Mouse (Mus musculus): ENCODE measurements around the gene Cep290. TPM values are rescaled to one million over a fixed set of nuclear protein-coding genes. Genes with fewer than 3 reads are reported as not detected.

The Cep290 gene
- polyA plus RNA-seq, 2 experiments, result 2.9 to 3.2 TPM

DNA sequence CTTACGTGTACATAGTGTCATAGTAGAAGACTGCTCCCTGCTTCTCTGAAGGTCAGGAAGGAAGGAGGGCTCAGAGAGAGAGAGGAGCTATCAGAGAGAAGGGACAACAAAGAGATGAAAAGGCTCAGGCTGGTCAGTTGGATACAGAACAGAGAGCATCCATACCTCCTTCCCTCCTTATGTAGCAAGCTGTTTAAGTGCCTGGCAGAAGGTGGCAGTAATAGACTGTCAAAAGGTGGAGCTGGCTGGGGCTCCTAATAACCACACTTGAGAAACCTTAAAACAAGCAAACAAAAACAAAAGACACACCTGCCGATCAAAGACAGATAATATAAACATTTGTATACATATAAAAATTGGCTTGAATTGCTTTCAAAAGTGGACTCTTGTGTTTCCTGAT is 116.9 kb downstream of the Cep290 start:
- H3K36me3 ChIP-seq (replicated peaks; ENCODE audit: control insufficient read depth, insufficient read depth, low read depth), result no peaks in the 10 kb centered on the region
- TF ChIP-seq CTCF (IDR thresholded peaks at IDR 0.05; ENCODE audit: low read depth) (no peak), EP300 (IDR thresholded peaks at IDR 0.05; ENCODE audit: low read depth) (no peak)
- 49% methylated on average over 2 of the region's 2 CpGs for WGBS (ENCODE audit: insufficient replicate concordance)

DNA sequence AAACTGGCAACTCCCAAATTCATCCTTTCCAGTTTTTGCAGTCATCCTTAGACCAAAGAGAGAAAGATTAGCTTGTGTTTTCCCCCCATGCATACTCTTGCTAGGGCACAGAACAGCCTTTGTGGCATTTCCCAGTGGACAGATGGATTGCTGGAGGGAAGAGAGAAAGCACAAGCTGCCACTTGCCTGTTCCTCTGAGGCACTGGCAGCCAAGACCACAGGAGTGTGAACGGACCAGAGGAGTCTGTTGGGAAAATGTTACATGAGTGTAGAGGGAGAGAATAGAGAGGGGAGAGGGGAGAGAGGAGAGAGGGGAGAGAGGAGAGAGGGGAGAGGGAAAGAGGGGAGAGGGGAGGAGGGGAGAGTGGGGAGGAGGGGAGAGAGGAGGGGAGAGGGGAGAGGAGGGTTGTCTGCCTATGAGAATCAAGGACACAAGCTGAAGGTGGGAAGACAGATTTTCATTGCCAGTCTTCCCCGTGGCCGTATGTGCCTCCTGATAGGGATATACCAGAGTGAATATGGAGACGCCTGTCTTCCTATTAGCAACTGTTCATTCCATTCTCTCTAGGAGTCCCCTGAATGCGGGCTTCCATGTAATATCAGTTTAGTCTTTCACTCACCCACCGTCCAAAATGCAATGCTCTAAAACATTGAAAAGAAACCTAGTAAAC is 130.0 kb downstream of the Cep290 start:
- H3K4me2 ChIP-seq (ENCODE audit: low read depth), result no peak overlapping the region
- no peak for DNase-seq (ENCODE audit: low read depth in 3 of 3, low spot score in 3 of 3)
- no peaks in the 10 kb centered on the region for H3K4me1 ChIP-seq (replicated peaks; ENCODE audit: control insufficient read depth in 2 of 2, insufficient read depth in 2 of 2, low read length in 1 of 2)
- H3K4me3 ChIP-seq (ENCODE audit: insufficient read depth in 1 of 2, low read depth in 2 of 2, low read length in 2 of 2), result no peak overlapping the region
- H3K9me3 ChIP-seq (ENCODE audit: control insufficient read depth, low read length), result no peaks in the 10 kb centered on the region
- no peak for ATAC-seq (ENCODE audit: insufficient read depth)
- no peaks in the 10 kb centered on the region for H3K27me3 ChIP-seq (ENCODE audit: control insufficient read depth, insufficient read depth, low read length)
- 59% methylated on average over 6 of the region's 6 CpGs for WGBS (ENCODE audit: insufficient replicate concordance)
- H3K36me3 ChIP-seq (replicated peaks; ENCODE audit: control insufficient read depth, insufficient read depth, low read depth), result no peaks in the 10 kb centered on the region
- no peak overlapping the region for H3K27ac ChIP-seq
- no peak overlapping the region for H3K9ac ChIP-seq (replicated peaks)
- TF ChIP-seq CTCF (IDR thresholded peaks at IDR 0.05; ENCODE audit: low read depth), result no peak
- no peak for TF ChIP-seq EP300 (IDR thresholded peaks at IDR 0.05; ENCODE audit: low read depth)

More for the DNA sequence above, 116.9 kb downstream of the Cep290 start:
- no peak for ATAC-seq (ENCODE audit: insufficient read depth)
- Histone ChIP-seq H3K4me3 (ENCODE audit: insufficient read depth in 1 of 2, low read depth in 2 of 2, low read length in 2 of 2) (no peak overlapping the region), H3K9ac (replicated peaks) (no peak overlapping the region), H3K4me1 (replicated peaks; ENCODE audit: control insufficient read depth in 2 of 2, insufficient read depth in 2 of 2, low read length in 1 of 2) (no peaks in the 10 kb centered on the region), H3K4me2 (ENCODE audit: low read depth) (no peak overlapping the region), H3K27me3 (ENCODE audit: control insufficient read depth, insufficient read depth, low read length) (no peaks in the 10 kb centered on the region), H3K9me3 (ENCODE audit: control insufficient read depth, low read length) (no peaks in the 10 kb centered on the region), H3K27ac (no peak overlapping the region)
- no peak for DNase-seq (ENCODE audit: low read depth in 3 of 3, low spot score in 3 of 3)

DNA sequence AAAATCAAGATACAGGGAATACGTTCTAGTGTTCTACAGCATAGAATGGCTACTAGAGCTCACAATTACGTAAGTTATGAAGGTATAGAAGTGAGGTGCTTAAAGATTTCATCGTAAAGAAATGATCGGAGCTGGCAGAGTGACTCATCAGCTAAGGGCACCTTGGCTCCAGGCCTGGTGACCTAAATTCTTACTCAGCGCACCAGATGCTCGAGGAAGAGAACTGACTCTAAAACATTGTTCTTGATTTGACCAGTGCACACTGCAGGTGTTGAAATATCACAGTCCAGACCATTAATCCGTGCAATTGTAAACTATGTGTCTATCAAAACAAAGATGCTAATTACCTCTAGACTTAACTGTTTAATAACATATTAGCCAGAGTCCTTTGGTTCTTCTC is 132.1 kb downstream of the Cep290 start:
- no peaks in the 10 kb centered on the region for H3K27me3 ChIP-seq (ENCODE audit: control insufficient read depth, insufficient read depth, low read length)
- H3K27ac ChIP-seq, result no peak overlapping the region
- H3K4me1 ChIP-seq (replicated peaks; ENCODE audit: control insufficient read depth in 2 of 2, insufficient read depth in 2 of 2, low read length in 1 of 2), result no peaks in the 10 kb centered on the region
- DNase-seq (ENCODE audit: low read depth in 3 of 3, low spot score in 3 of 3) (no peak), ATAC-seq (ENCODE audit: insufficient read depth) (no peak)
- TF ChIP-seq CTCF (IDR thresholded peaks at IDR 0.05; ENCODE audit: low read depth), result no peak
- no peak for TF ChIP-seq EP300 (IDR thresholded peaks at IDR 0.05; ENCODE audit: low read depth)
- WGBS (ENCODE audit: insufficient replicate concordance), result 73% methylated on average over 7 of the region's 7 CpGs
- no peak overlapping the region for H3K4me3 ChIP-seq (ENCODE audit: insufficient read depth in 1 of 2, low read depth in 2 of 2, low read length in 2 of 2)
- H3K9ac ChIP-seq (replicated peaks), result no peak overlapping the region
- no peaks in the 10 kb centered on the region for H3K9me3 ChIP-seq (ENCODE audit: control insufficient read depth, low read length)
- no peak overlapping the region for H3K4me2 ChIP-seq (ENCODE audit: low read depth)
- no peaks in the 10 kb centered on the region for H3K36me3 ChIP-seq (replicated peaks; ENCODE audit: control insufficient read depth, insufficient read depth, low read depth)

DNA sequence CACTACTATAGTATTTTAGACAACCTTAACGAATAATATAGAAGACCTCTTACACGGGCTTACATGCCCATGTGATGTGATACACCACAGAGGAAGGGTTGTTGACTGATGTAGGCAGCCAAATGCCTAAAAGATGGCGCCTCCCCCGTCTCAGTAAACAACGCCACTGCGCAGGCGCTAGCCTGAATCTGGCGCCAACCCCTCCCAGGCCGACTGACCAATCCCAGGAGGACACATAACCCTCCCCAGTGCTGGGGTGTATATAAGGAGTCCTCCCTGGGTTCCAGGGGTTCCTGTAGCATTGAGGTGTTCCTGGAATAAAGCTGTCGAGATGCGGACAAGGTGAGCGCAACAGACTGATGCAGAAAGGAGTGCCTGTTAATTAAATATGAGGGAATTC is 132.7 kb downstream of the Cep290 start:
- no peak overlapping the region for H3K4me2 ChIP-seq (ENCODE audit: low read depth)

GRCm38 (mm10) chr10:100622494-100622893 is 135.1 kb downstream of the Cep290 start:
- no peak overlapping the region for H3K4me2 ChIP-seq (ENCODE audit: low read depth)
- TF ChIP-seq EP300 (IDR thresholded peaks at IDR 0.05; ENCODE audit: low read depth) (no peak), CTCF (IDR thresholded peaks at IDR 0.05; ENCODE audit: low read depth) (no peak)
- H3K36me3 ChIP-seq (replicated peaks; ENCODE audit: control insufficient read depth, insufficient read depth, low read depth), result no peaks in the 10 kb centered on the region
- no peak overlapping the region for H3K27ac ChIP-seq
- no peak overlapping the region for H3K4me3 ChIP-seq (ENCODE audit: insufficient read depth in 1 of 2, low read depth in 2 of 2, low read length in 2 of 2)
- 60% methylated on average over 3 of the region's 3 CpGs for WGBS (ENCODE audit: insufficient replicate concordance)
- DNase-seq (ENCODE audit: low read depth in 3 of 3, low spot score in 3 of 3) (no peak), ATAC-seq (ENCODE audit: insufficient read depth) (no peak)
- H3K9me3 ChIP-seq (ENCODE audit: control insufficient read depth, low read length), result no peaks in the 10 kb centered on the region
- no peaks in the 10 kb centered on the region for H3K27me3 ChIP-seq (ENCODE audit: control insufficient read depth, insufficient read depth, low read length)
- H3K9ac ChIP-seq (replicated peaks), result no peak overlapping the region
- H3K4me1 ChIP-seq (replicated peaks; ENCODE audit: control insufficient read depth in 2 of 2, insufficient read depth in 2 of 2, low read length in 1 of 2), result no peaks in the 10 kb centered on the region

More for the DNA sequence above, 132.7 kb downstream of the Cep290 start:
- H3K27me3 ChIP-seq (ENCODE audit: control insufficient read depth, insufficient read depth, low read length), result no peaks in the 10 kb centered on the region
- no peak overlapping the region for H3K9ac ChIP-seq (replicated peaks)
- no peaks in the 10 kb centered on the region for H3K9me3 ChIP-seq (ENCODE audit: control insufficient read depth, low read length)
- no peaks in the 10 kb centered on the region for H3K36me3 ChIP-seq (replicated peaks; ENCODE audit: control insufficient read depth, insufficient read depth, low read depth)
- no peak overlapping the region for H3K4me3 ChIP-seq (ENCODE audit: insufficient read depth in 1 of 2, low read depth in 2 of 2, low read length in 2 of 2)
- DNase-seq (ENCODE audit: low read depth in 3 of 3, low spot score in 3 of 3), result no peak
- no peak for TF ChIP-seq CTCF (IDR thresholded peaks at IDR 0.05; ENCODE audit: low read depth)
- TF ChIP-seq EP300 (IDR thresholded peaks at IDR 0.05; ENCODE audit: low read depth), result no peak
- H3K4me1 ChIP-seq (replicated peaks; ENCODE audit: control insufficient read depth in 2 of 2, insufficient read depth in 2 of 2, low read length in 1 of 2), result no peaks in the 10 kb centered on the region
- WGBS (ENCODE audit: insufficient replicate concordance), result 79% methylated on average over 12 of the region's 12 CpGs
- ATAC-seq (ENCODE audit: insufficient read depth), result no peak
- no peak overlapping the region for H3K27ac ChIP-seq

Other genes with a start within 250 kb of the Cep290 start
- gene Gm4301, start 151.9 kb upstream of the Cep290 start, polyA plus RNA-seq (2012; rRNA removed), result not detected in 2 replicates
- gene Gm4301, start 151.9 kb upstream of the Cep290 start, polyA plus RNA-seq (2014; fragmentation: Nextera tagmentation; extraction: Ambion mirVana), result not detected in 2 replicates
- not detected in 2 replicates for gene Gm4302, start 146.7 kb upstream of the Cep290 start, polyA plus RNA-seq (2012; rRNA removed)
- gene Gm4302, start 146.7 kb upstream of the Cep290 start, polyA plus RNA-seq (2014; fragmentation: Nextera tagmentation; extraction: Ambion mirVana), result not detected in 2 replicates
- gene Gm4303, start 141.6 kb upstream of the Cep290 start, polyA plus RNA-seq (2012; rRNA removed), result not detected in 2 replicates
- gene Gm4303, start 141.6 kb upstream of the Cep290 start, polyA plus RNA-seq (2014; fragmentation: Nextera tagmentation; extraction: Ambion mirVana), result not detected in 2 replicates
- gene Gm4305, start 136.5 kb upstream of the Cep290 start, polyA plus RNA-seq (2012; rRNA removed), result not detected in 2 replicates
- not detected in 2 replicates for gene Gm4305, start 136.5 kb upstream of the Cep290 start, polyA plus RNA-seq (2014; fragmentation: Nextera tagmentation; extraction: Ambion mirVana)
- not detected in 2 replicates for gene Gm4307, start 126.2 kb upstream of the Cep290 start, polyA plus RNA-seq (2012; rRNA removed)
- not detected in 2 replicates for gene Gm4307, start 126.2 kb upstream of the Cep290 start, polyA plus RNA-seq (2014; fragmentation: Nextera tagmentation; extraction: Ambion mirVana)
- not detected in 2 replicates for gene Gm4312, start 105.0 kb upstream of the Cep290 start, polyA plus RNA-seq (2012; rRNA removed)
- not detected in 2 replicates for gene Gm4312, start 105.0 kb upstream of the Cep290 start, polyA plus RNA-seq (2014; fragmentation: Nextera tagmentation; extraction: Ambion mirVana)
- gene Tmtc3, start 208 bp upstream of the Cep290 start, polyA plus RNA-seq (2012; rRNA removed), result 3.0 and 3.4 TPM in 2 replicates
- gene Tmtc3, start 208 bp upstream of the Cep290 start, polyA plus RNA-seq (2014; fragmentation: Nextera tagmentation; extraction: Ambion mirVana), result 5.7 and 6.8 TPM in 2 replicates
- gene 4930430F08Rik, start 102.9 kb downstream of the Cep290 start, polyA plus RNA-seq (2012; rRNA removed), result 9.8 and 11.9 TPM in 2 replicates
- 16.2 and 18.2 TPM in 2 replicates for gene 4930430F08Rik, start 102.9 kb downstream of the Cep290 start, polyA plus RNA-seq (2014; fragmentation: Nextera tagmentation; extraction: Ambion mirVana)
- not detected in 2 replicates for gene 1700017N19Rik, start 102.9 kb downstream of the Cep290 start, polyA plus RNA-seq (2012; rRNA removed)
- not detected in 2 replicates for gene 1700017N19Rik, start 102.9 kb downstream of the Cep290 start, polyA plus RNA-seq (2014; fragmentation: Nextera tagmentation; extraction: Ambion mirVana)

Data from liver, embryonic 14.5 days (tissue).